Mouse (Mus musculus) CD4-positive, CD25-positive, alpha-beta regulatory T cell, adult 4 months (primary cell): ENCODE results near the gene Irgq. TPM values are rescaled to one million over a fixed set of nuclear protein-coding genes. Genes with fewer than 3 reads are reported as not detected.
"Not testable (repeated sequence)": the region's sequence is repeated elsewhere in the genome, so short reads cannot be mapped to it uniquely, and the experiment has no call there.

ENCODE experiments used
- ATAC-seq: one replicate; pipeline ENCODE4 v1.8.0; 2017
- polyA plus RNA-seq, 2 experiments: library from polyadenylated mRNA; unstranded; fragments of 100-300 nt; shearing (Covaris generic); gene quantifications; one replicate each; pipeline ENCODE4 v1.2.1; 2017

Gene Irgq
- polyA plus RNA-seq, 2 experiments from 2014 or later = 0.68 to 1.5 TPM

- not testable (repeated sequence) for ATAC-seq
Measured at GRCm38 (mm10) chr7:24516319-24516718, 14.2 kb upstream of the Irgq start.

- no peak for ATAC-seq
Measured at GRCm38 (mm10) chr7:24517077-24517476, 13.4 kb upstream of the Irgq start.

GRCm38 (mm10) chr7:24517654-24518053 is 12.8 kb upstream of the Irgq start:
- no peak for ATAC-seq

GRCm38 (mm10) chr7:24519130-24519529 is 11.4 kb upstream of the Irgq start:
- ATAC-seq = no peak

- not testable (repeated sequence) for ATAC-seq
Measured at GRCm38 (mm10) chr7:24520054-24520453, 10.4 kb upstream of the Irgq start.

- no peak for ATAC-seq
Measured at GRCm38 (mm10) chr7:24522805-24523204, 7.7 kb upstream of the Irgq start.

- no peak for ATAC-seq
Measured at GRCm38 (mm10) chr7:24523723-24524122, 6.8 kb upstream of the Irgq start.

GRCm38 (mm10) chr7:24524978-24525377 is 5.5 kb upstream of the Irgq start:
- no peak for ATAC-seq

- no peak for ATAC-seq
Measured at GRCm38 (mm10) chr7:24525686-24526420, 4.6 kb upstream of the Irgq start.

- ATAC-seq = no peak
Measured at GRCm38 (mm10) chr7:24528861-24529260, 1.6 kb upstream of the Irgq start.

- ATAC-seq = no peak
Measured at GRCm38 (mm10) chr7:24529580-24529979, 909 bp upstream of the Irgq start.

GRCm38 (mm10) chr7:24531211-24531971 is 902 bp downstream of the Irgq start:
- no peak for ATAC-seq

GRCm38 (mm10) chr7:24533031-24533571 is 2.6 kb downstream of the Irgq start:
- ATAC-seq = no peak

- ATAC-seq = no peak
Measured at GRCm38 (mm10) chr7:24533806-24534205, 3.3 kb downstream of the Irgq start.

GRCm38 (mm10) chr7:24534301-24534700 is 3.8 kb downstream of the Irgq start:
- ATAC-seq = no peak

GRCm38 (mm10) chr7:24537081-24537480 is 6.6 kb downstream of the Irgq start:
- no peak for ATAC-seq

GRCm38 (mm10) chr7:24537591-24537990 is 7.1 kb downstream of the Irgq start:
- no peak for ATAC-seq

- no peak for ATAC-seq
Measured at GRCm38 (mm10) chr7:24538154-24538553, 7.7 kb downstream of the Irgq start.

- ATAC-seq = no peak
Measured at GRCm38 (mm10) chr7:24538701-24539100, 8.2 kb downstream of the Irgq start.

GRCm38 (mm10) chr7:24539686-24540085 is 9.2 kb downstream of the Irgq start:
- ATAC-seq = no peak

GRCm38 (mm10) chr7:24544506-24544905 is 14.0 kb downstream of the Irgq start:
- ATAC-seq = no peak

- ATAC-seq = no peak
Measured at GRCm38 (mm10) chr7:24546068-24546614, 15.7 kb downstream of the Irgq start, which contains the start of the genes Pinlyp and Xrcc1. TSS of gene Pinlyp (minus strand) at chr7:24546118. TSS of gene Xrcc1 (plus strand) at chr7:24546289.
